Mouse (Mus musculus): ENCODE measurements around the gene 4933402N03Rik.

DNA sequence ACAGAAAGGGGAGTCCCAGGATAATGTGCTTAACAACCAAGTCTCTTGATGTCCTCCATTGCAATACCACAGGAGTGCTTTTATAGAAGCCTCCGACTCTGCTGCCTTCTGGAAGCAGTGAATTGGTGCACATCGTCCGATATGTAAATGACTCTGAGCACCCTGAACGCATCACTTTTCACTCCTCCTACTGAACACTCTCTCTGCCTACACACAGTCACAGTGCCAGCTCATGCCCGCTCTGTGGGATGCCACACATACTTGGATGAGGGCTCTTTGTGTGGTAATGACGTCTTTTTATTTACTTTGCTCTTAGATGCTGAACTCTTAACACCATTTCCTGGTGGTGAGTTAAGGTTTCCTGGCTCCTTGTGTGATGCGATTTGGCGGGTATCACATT lies 40.9 kb upstream of the 4933402N03Rik start:
- TF ChIP-seq POLR2A (IDR thresholded peaks at IDR 0.05; ENCODE audit: extremely low read depth, insufficient read depth, low read length): no peak
- TF ChIP-seq CTCF (IDR thresholded peaks at IDR 0.05; ENCODE audit: low read depth, low read length): no peak

All from liver, adult 2 months (tissue).